Mouse (Mus musculus) forebrain, embryonic 11.5 days (tissue): ENCODE results near the gene Cisd1. TPM values are rescaled to one million over a fixed set of nuclear protein-coding genes. Genes with fewer than 3 reads are reported as not detected.
A peak's percentile ranks its signal among the peaks of the same experiment; 100 is the strongest.

Source experiments
- ATAC-seq: fragments of 200-750 bp; cut with Nextera tagmentation; replicated peaks from 2 replicates; pipeline ENCODE4 v1.8.0; 2017; ENCODE audit warnings: moderate TSS enrichment; ENCODE audit not compliant: low FRiP score
- DNase-seq: peaks from one replicate; pipeline ENCODE4 v3.0.0-alpha.2; 2017; ENCODE audit warnings: low spot score
- H3K27ac ChIP-seq: fragments of 300-500 bp; sonication (generic); 2 replicates; pipeline ENCODE4 v1.5.1; 2014; ENCODE audit warnings: low read depth, low read length
- H3K27me3 ChIP-seq: fragments of 300-500 bp; sonication (generic); 2 replicates; pipeline ENCODE4 v1.6.1; 2014; ENCODE audit warnings: mild to moderate bottlenecking, low read length, mixed read lengths; ENCODE audit not compliant: control insufficient read depth, insufficient read depth
- H3K36me3 ChIP-seq: fragments of 300-500 bp; sonication (generic); 2 replicates; pipeline ENCODE4 v1.6.1; 2014; ENCODE audit warnings: mild to moderate bottlenecking, low read length, moderate library complexity, mixed read lengths; ENCODE audit not compliant: control insufficient read depth, insufficient read depth
- H3K4me1 ChIP-seq: fragments of 300-500 bp; sonication (generic); replicated peaks from 2 replicates; pipeline ENCODE4 v1.6.1; 2014; ENCODE audit warnings: low read length, mixed read lengths; ENCODE audit not compliant: control insufficient read depth, insufficient read depth
- H3K4me2 ChIP-seq: fragments of 300-500 bp; sonication (generic); 2 replicates; pipeline ENCODE4 v1.6.1; 2014; ENCODE audit warnings: low read depth, mild to moderate bottlenecking, low read length, moderate library complexity, mixed read lengths; ENCODE audit not compliant: severe bottlenecking
- H3K4me3 ChIP-seq: fragments of 300-500 bp; sonication (generic); 2 replicates; pipeline ENCODE4 v1.5.1; 2014; ENCODE audit warnings: low read depth, low read length
- H3K9ac ChIP-seq: fragments of 300-500 bp; sonication (generic); 2 replicates; pipeline ENCODE4 v1.6.1; 2014; ENCODE audit warnings: low read length
- H3K9me3 ChIP-seq: fragments of 300-500 bp; sonication (generic); 2 replicates; pipeline ENCODE4 v1.6.1; 2016; ENCODE audit warnings: low read length, mixed read lengths; ENCODE audit not compliant: control insufficient read depth
- WGBS: fragments of 180-500 bp; shearing (Covaris S2); extraction: QIAGEN DNeasy Blood & Tissue Kit; methylation state at CpG from one replicate; pipeline ENCODE4 v1.1.7; 2014; 5-methylcytosine and 5-hydroxymethylcytosine counted together
- polyA plus RNA-seq: library from polyadenylated mRNA; unstranded; fragments of >200 nt; fragmentation: Nextera tagmentation; extraction: Ambion mirVana; gene quantifications from 2 replicates; pipeline ENCODE4 v1.2.1, GENCODE M21; 2014

Gene Cisd1
- polyA plus RNA-seq, 1 experiment from 2014 or later = 137 TPM

GRCm38 (mm10) chr10:71361044-71361443 lies 16.3 kb upstream of the Cisd1 start:
- H3K27ac ChIP-seq = no peak overlapping the region
- no peaks in the 10 kb centered on the region for H3K36me3 ChIP-seq
- H3K9me3 ChIP-seq = no peaks in the 10 kb centered on the region
- H3K9ac ChIP-seq = no peak overlapping the region
- H3K4me2 ChIP-seq = no peak overlapping the region
- no peaks in the 10 kb centered on the region for H3K27me3 ChIP-seq
- H3K4me1 ChIP-seq = 0 out of 2 replicates have a peak, but pooled peaks cover 2% of the 10 kb centered on the region
- 78% methylated on average over 7 of the region's 7 CpGs for WGBS
- ATAC-seq (no peak), DNase-seq (no peak)
- H3K4me3 ChIP-seq = no peak overlapping the region

- 88% methylated on average over 12 of the region's 12 CpGs for WGBS
- Histone ChIP-seq H3K9ac (no peak overlapping the region), H3K4me2 (no peak overlapping the region), H3K4me3 (no peak overlapping the region), H3K9me3 (no peaks in the 10 kb centered on the region), H3K27me3 (no peaks in the 10 kb centered on the region), H3K27ac (no peak overlapping the region), H3K4me1 (no peaks in the 10 kb centered on the region), H3K36me3 (peaks cover 2% of the 10 kb centered on the region; the same call in 1 of the 2 replicates)
- ATAC-seq (no peak), DNase-seq (no peak)
Observed at GRCm38 (mm10) chr10:71354947-71355346, 10.2 kb upstream of the Cisd1 start.

- peaks cover 2% of the 10 kb centered on the region; the same call in 1 of the 2 replicates for H3K36me3 ChIP-seq
- ATAC-seq = no peak
- WGBS = 85% methylated on average over 9 of the region's 9 CpGs
Observed at GRCm38 (mm10) chr10:71353850-71354249, 9.1 kb upstream of the Cisd1 start.

GRCm38 (mm10) chr10:71351301-71351700 lies 6.5 kb upstream of the Cisd1 start:
- Histone ChIP-seq H3K9me3 (no peaks in the 10 kb centered on the region), H3K27me3 (no peaks in the 10 kb centered on the region), H3K27ac (no peak overlapping the region), H3K4me3 (no peak overlapping the region), H3K36me3 (peaks cover 2% of the 10 kb centered on the region; the same call in 1 of the 2 replicates), H3K9ac (no peak overlapping the region), H3K4me1 (0 out of 2 replicates have a peak, but pooled peaks cover 2% of the 10 kb centered on the region), H3K4me2 (no peak overlapping the region)
- ATAC-seq (no peak), DNase-seq (no peak)
- 96% methylated on average over 7 of the region's 7 CpGs for WGBS

More at GRCm38 (mm10) chr10:71353850-71354249, 9.1 kb upstream of the Cisd1 start:
- no peak overlapping the region for H3K4me3 ChIP-seq
- H3K9ac ChIP-seq = no peak overlapping the region
- no peaks in the 10 kb centered on the region for H3K9me3 ChIP-seq
- H3K4me1 ChIP-seq = 0 out of 2 replicates have a peak, but pooled peaks cover 1% of the 10 kb centered on the region
- H3K4me2 ChIP-seq = no peak overlapping the region
- no peaks in the 10 kb centered on the region for H3K27me3 ChIP-seq
- H3K27ac ChIP-seq = no peak overlapping the region
- DNase-seq = no peak

GRCm38 (mm10) chr10:71349290-71349689 lies 4.5 kb upstream of the Cisd1 start:
- ATAC-seq (no peak), DNase-seq (no peak)
- 84% methylated on average over 1 of the region's 1 CpGs for WGBS
- Histone ChIP-seq H3K36me3 (peaks cover 2% of the 10 kb centered on the region; the same call in 1 of the 2 replicates), H3K4me3 (no peak overlapping the region), H3K9me3 (no peaks in the 10 kb centered on the region), H3K9ac (no peak overlapping the region), H3K27me3 (no peaks in the 10 kb centered on the region), H3K27ac (no peak overlapping the region), H3K4me1 (peaks cover 2% of the 10 kb centered on the region; the same call in 1 of the 2 replicates), H3K4me2 (no peak overlapping the region)

GRCm38 (mm10) chr10:71348637-71349280 lies 4.0 kb upstream of the Cisd1 start:
- 31% methylated on average over 16 of the region's 16 CpGs for WGBS
- H3K27ac ChIP-seq = no peak overlapping the region
- ATAC-seq = no peak
- peaks cover 2% of the 10 kb centered on the region; the same call in 1 of the 2 replicates for H3K36me3 ChIP-seq
- H3K4me1 ChIP-seq = peaks cover 2% of the 10 kb centered on the region; the same call in 1 of the 2 replicates
- H3K4me3 ChIP-seq = peak overlapping the region; percentile 84
- H3K4me2 ChIP-seq = peak overlapping the region; percentile 75
- no peaks in the 10 kb centered on the region for H3K27me3 ChIP-seq
- peak; percentile 63 for DNase-seq
- H3K9ac ChIP-seq = peak overlapping the region; percentile 89
- H3K9me3 ChIP-seq = no peaks in the 10 kb centered on the region

- DNase-seq = no peak
Observed at GRCm38 (mm10) chr10:71347964-71348636, 3.3 kb upstream of the Cisd1 start.

GRCm38 (mm10) chr10:71347509-71347949 lies 2.8 kb upstream of the Cisd1 start, which contains the start of gene Ipmk:
TSS of gene Ipmk (plus strand) at chr10:71347763.
- ATAC-seq (peak; percentile 93), DNase-seq (peak; percentile 99)
- no peaks in the 10 kb centered on the region for H3K27me3 ChIP-seq
- WGBS = under 1% methylated on average over 46 of the region's 49 CpGs
- peak within 1 kb of the TSS; percentile 46; the same call in 1 of the 2 replicates for H3K27ac ChIP-seq
- H3K9me3 ChIP-seq = no peaks in the 10 kb centered on the region
- H3K4me1 ChIP-seq = peaks cover 2% of the 10 kb centered on the region; the same call in 1 of the 2 replicates
- peak within 1 kb of the TSS; percentile 75 for H3K4me2 ChIP-seq
- H3K36me3 ChIP-seq = peaks cover 2% of the 10 kb centered on the region; the same call in 1 of the 2 replicates
- peak within 1 kb of the TSS; percentile 89 for H3K9ac ChIP-seq
- peak within 1 kb of the TSS; percentile 84 for H3K4me3 ChIP-seq

More at GRCm38 (mm10) chr10:71347964-71348636, 3.3 kb upstream of the Cisd1 start:
- peaks cover 2% of the 10 kb centered on the region; the same call in 1 of the 2 replicates for H3K36me3 ChIP-seq
- peaks cover 2% of the 10 kb centered on the region; the same call in 1 of the 2 replicates for H3K4me1 ChIP-seq
- H3K27ac ChIP-seq = peak overlapping the region; percentile 46; the same call in 1 of the 2 replicates
- H3K4me2 ChIP-seq = peak overlapping the region; percentile 75
- ATAC-seq = peak; percentile 56
- peak overlapping the region; percentile 89 for H3K9ac ChIP-seq
- no peaks in the 10 kb centered on the region for H3K9me3 ChIP-seq
- H3K4me3 ChIP-seq = peak overlapping the region; percentile 84
- WGBS = under 1% methylated on average over 44 of the region's 48 CpGs
- H3K27me3 ChIP-seq = no peaks in the 10 kb centered on the region
